Comparison of ENCODE assay signal across 20 mouse cellular contexts in genomic region chr1:119266013-119266412, GRCm38 (mm10).
"Had no signal": no experiment of that assay in that cellular context is flagged by ENCODE, and none has a peak within 500 bp of the region (broad histone marks: within the 10 kb centered on the region; RNA-seq: fewer than 3 reads in every experiment).

No protein-coding gene starts in this region.

- H3K4me3 ChIP-seq: layer of hippocampus, adult 2 months; limb, embryonic 10.5 days; limb, embryonic 13.5 days; liver, embryonic 12.5 days; liver, embryonic 15.5 days; lung, embryonic 15.5 days; megakaryocyte, embryonic 14.5 days; midbrain, embryonic 12.5 days had no signal

- H3K4me2 ChIP-seq: limb, embryonic 13.5 days; liver, embryonic 12.5 days; liver, embryonic 15.5 days; lung, embryonic 15.5 days; midbrain, embryonic 12.5 days had no signal

- ATAC-seq: intestine, postnatal 0 days; liver, embryonic 12.5 days had no signal

- H3K27me3 ChIP-seq: limb, embryonic 13.5 days; liver, embryonic 12.5 days; liver, embryonic 15.5 days; lung, embryonic 15.5 days; megakaryocyte, embryonic 14.5 days had no signal

- DNase-seq: kidney, adult 2 months; kidney, postnatal 25 days; layer of hippocampus, adult 9-11 months; liver; lung, postnatal 10 days; lung, postnatal 36 days; right cerebral cortex, postnatal 25 days; spleen, adult 18-20 months; thymus, adult 18-20 months; thymus, postnatal 36 days had no signal

- H3K4me1 ChIP-seq: limb, embryonic 10.5 days; limb, embryonic 13.5 days; liver, embryonic 12.5 days; liver, embryonic 15.5 days; lung, embryonic 15.5 days; megakaryocyte, embryonic 14.5 days had no signal

- H3K9me3 ChIP-seq: limb, embryonic 10.5 days; liver, embryonic 12.5 days; liver, embryonic 15.5 days; lung, embryonic 15.5 days had no signal

- H3K27ac ChIP-seq: kidney, postnatal 0 days; layer of hippocampus, adult 2 months; limb, embryonic 10.5 days; limb, embryonic 13.5 days; liver, embryonic 12.5 days; liver, embryonic 15.5 days; lung, embryonic 15.5 days; midbrain, embryonic 12.5 days had no signal

- H3K36me3 ChIP-seq: limb, embryonic 10.5 days; limb, embryonic 13.5 days; liver, embryonic 12.5 days; liver, embryonic 15.5 days; lung, embryonic 15.5 days; midbrain, embryonic 12.5 days had no signal

- H3K9ac ChIP-seq: limb, embryonic 13.5 days; liver, embryonic 12.5 days; liver, embryonic 15.5 days; lung, embryonic 15.5 days; midbrain, embryonic 12.5 days had no signal
